Mouse (Mus musculus) heart, adult 2 months (tissue): ENCODE data around the gene Psmd9.

ENCODE experiments used
- CTCF ChIP-seq: fragments of 200-600 bp; IDR thresholded peaks from 2 replicates; pipeline ENCODE4 v1.8.1; 2022; ENCODE audit warnings: antibody characterized with exemption, mild to moderate bottlenecking, moderate library complexity
- EP300 ChIP-seq: fragments of 200-500 bp; IDR thresholded peaks from 2 replicates; pipeline ENCODE4 v1.6.1; 2011; ENCODE audit warnings: low read depth, low read length, control low read depth; ENCODE audit not compliant: insufficient read depth
- POLR2A ChIP-seq: fragments of 200-500 bp; IDR thresholded peaks from 2 replicates; pipeline ENCODE4 v1.6.1; 2011; ENCODE audit warnings: mild to moderate bottlenecking, low read depth, low read length, control low read depth; ENCODE audit not compliant: insufficient read depth

DNA sequence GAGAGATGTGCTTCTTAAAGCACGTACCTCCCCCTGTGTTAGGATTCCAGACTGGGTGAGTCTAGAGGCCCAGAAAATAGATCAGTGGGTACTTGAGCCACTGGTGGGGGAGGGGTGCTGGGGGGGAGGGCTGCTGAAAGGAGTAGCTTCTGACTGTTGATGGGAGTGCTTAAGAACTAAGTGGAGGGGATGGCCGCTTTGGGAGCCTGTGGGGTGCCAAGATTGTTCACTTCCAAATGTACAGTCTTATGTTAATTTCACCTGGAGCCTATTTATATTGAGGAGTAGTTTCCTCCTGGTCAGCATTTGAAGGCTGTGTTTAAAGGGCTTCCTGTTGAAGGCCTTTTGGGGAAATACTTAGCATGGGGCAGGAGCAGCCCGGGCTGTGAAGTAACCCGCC, 11.2 kb upstream of the Psmd9 start:
- TF ChIP-seq CTCF (no peak), EP300 (no peak), POLR2A (no peak)
